Mouse (Mus musculus): Measurements from ENCODE around the gene Aplp2.

GRCm38 (mm10) chr9:31119405-31119804 lies 92.2 kb downstream of the Aplp2 start:
- TF ChIP-seq CTCF (IDR thresholded peaks at IDR 0.05; ENCODE audit: extremely low read depth, insufficient read depth, insufficient read length, insufficient replicate concordance) (no peak), POLR2A (IDR thresholded peaks at IDR 0.05; ENCODE audit: low read depth, low read length) (no peak)

All from spleen, adult 2 months (tissue).